Mouse (Mus musculus): ENCODE results near the gene Prdm2. TPM values are rescaled to one million over a fixed set of nuclear protein-coding genes. Genes with fewer than 3 reads are reported as not detected.

The Prdm2 gene
- polyA plus RNA-seq, 1 experiment from 2014 or later: 10.4 TPM

DNA sequence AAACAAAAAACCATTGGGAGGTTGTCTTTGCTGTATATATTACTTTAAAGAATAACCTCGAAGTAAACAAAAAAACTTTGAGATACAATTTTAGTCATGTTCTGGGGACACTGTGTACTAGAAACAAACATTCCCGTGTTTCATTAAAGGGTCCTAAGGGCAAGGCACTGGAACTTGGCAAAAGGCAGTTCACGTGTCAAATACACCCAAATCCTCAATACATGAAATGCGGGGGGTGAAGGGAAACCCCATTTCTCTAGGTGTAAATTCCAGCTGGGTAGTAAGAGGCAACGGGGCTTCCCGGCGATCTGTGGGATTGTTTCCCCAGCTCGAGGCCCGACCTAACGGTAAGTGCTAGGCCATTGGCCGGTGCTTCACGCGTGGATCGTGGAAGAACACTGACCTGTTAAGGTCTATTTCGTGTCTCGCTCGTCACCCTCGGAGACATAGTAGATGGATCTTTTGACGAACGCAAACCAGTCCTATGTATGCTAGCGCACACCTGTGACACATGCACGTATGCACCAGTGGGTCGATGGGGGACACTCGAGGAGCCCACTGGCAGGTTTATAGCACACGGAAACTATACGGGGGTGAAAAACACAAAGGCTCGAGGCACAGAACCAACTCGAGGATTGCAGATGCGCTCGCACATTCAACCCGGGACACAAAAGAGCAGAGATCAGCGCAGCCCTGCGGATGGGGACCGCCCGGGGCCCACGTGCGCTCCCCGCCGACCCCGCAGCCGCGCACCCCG lies 1.0 kb downstream of the Prdm2 start:
- Histone ChIP-seq H3K27me3 (replicated peaks) (no peaks in the 10 kb centered on the region), H3K9ac (peak overlapping the region; percentile 88), H3K9me3 (replicated peaks) (no peaks in the 10 kb centered on the region), H3K4me3 (peak overlapping the region; percentile 77), H3K27ac (ENCODE audit: poor library complexity, severe bottlenecking) (no peak overlapping the region; the same call in 1 of the 2 replicates), H3K4me1 (replicated peaks) (peaks cover 5% of the 10 kb centered on the region), H3K36me3 (no peaks in the 10 kb centered on the region), H3K4me2 (peak overlapping the region; percentile 75)
- 10% methylated on average over 43 of the region's 43 CpGs for WGBS
- peak; percentile 56 for ATAC-seq (ENCODE audit: insufficient number of reproducible peaks, low FRiP score)

DNA sequence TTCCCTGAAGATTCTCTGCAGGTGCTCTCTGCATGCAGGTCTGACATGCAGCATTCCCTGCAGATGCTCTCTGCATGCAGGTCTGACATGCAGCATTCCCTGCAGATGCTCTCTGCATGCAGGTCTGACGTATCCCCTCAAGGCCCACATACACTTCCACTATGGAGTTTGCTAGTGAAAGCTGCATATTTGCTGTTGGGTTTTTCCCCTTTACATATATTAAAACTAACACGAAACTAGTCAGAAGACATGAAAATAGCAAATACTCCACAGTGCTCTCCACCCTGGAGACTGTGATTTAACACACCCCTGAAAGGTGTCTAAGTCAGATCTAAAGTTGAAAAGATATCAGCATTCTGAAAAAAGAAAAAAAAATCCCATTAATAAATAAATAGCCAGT lies 2.8 kb downstream of the Prdm2 start:
- Histone ChIP-seq H3K27ac (ENCODE audit: poor library complexity, severe bottlenecking) (no peak overlapping the region), H3K4me2 (no peak overlapping the region), H3K36me3 (no peaks in the 10 kb centered on the region), H3K4me1 (replicated peaks) (peaks cover 5% of the 10 kb centered on the region), H3K4me3 (no peak overlapping the region), H3K27me3 (replicated peaks) (no peaks in the 10 kb centered on the region), H3K9ac (no peak overlapping the region), H3K9me3 (replicated peaks) (no peaks in the 10 kb centered on the region)
- ATAC-seq (ENCODE audit: insufficient number of reproducible peaks, low FRiP score): no peak
- WGBS: 82% methylated on average over 2 of the region's 2 CpGs

DNA sequence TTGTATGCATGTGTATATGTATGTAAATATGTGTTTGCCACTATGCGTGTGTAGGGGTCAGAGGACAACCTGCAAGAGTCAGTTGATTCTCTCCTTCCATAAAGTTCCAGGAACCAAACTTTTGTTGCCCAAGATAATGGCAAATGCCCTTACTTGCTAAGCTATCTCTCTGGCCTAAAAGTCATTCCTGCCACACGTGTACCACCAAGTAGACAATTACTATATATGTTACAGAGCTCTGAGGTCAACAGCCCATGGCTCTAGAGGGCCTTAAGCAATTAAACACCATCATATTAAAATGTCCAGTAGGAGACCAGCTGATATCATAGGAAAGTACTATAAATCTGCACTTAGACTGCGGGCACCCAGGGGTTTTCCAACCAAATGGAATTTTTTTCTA lies 10.1 kb downstream of the Prdm2 start:
- Histone ChIP-seq H3K36me3 (no peaks in the 10 kb centered on the region), H3K4me1 (replicated peaks) (peaks cover 9% of the 10 kb centered on the region), H3K27me3 (replicated peaks) (no peaks in the 10 kb centered on the region), H3K9me3 (replicated peaks) (no peaks in the 10 kb centered on the region), H3K27ac (ENCODE audit: poor library complexity, severe bottlenecking) (no peak overlapping the region), H3K9ac (no peak overlapping the region), H3K4me2 (no peak overlapping the region), H3K4me3 (no peak overlapping the region)
- no peak for ATAC-seq (ENCODE audit: insufficient number of reproducible peaks, low FRiP score)
- WGBS: 79% methylated on average over 3 of the region's 3 CpGs

DNA sequence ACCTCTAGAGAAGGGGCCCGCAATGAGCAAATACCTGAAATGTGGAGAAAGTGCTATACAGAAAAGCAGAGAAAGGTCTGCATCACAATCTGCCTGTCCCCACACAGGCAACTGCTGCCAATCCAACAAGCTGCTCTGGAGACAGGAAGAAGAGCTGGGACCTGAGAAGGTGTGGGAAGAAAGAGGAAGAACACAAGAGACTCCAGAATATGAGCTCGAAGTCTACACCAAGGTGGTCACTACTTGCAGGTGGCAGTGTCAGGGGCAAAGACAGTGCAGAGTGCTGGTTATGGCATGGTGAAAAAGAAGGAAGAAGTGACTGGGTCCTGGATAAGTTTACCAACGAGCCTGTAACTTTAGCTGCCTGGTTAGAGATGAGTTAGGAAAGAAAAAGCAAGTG lies 14.4 kb downstream of the Prdm2 start:
- Histone ChIP-seq H3K4me1 (replicated peaks) (peaks cover 9% of the 10 kb centered on the region), H3K9me3 (replicated peaks) (no peaks in the 10 kb centered on the region), H3K36me3 (no peaks in the 10 kb centered on the region), H3K9ac (no peak overlapping the region), H3K27me3 (replicated peaks) (no peaks in the 10 kb centered on the region), H3K27ac (ENCODE audit: poor library complexity, severe bottlenecking) (no peak overlapping the region), H3K4me2 (no peak overlapping the region), H3K4me3 (no peak overlapping the region)
- no peak for ATAC-seq (ENCODE audit: insufficient number of reproducible peaks, low FRiP score)
- 77% methylated on average over 3 of the region's 3 CpGs for WGBS

DNA sequence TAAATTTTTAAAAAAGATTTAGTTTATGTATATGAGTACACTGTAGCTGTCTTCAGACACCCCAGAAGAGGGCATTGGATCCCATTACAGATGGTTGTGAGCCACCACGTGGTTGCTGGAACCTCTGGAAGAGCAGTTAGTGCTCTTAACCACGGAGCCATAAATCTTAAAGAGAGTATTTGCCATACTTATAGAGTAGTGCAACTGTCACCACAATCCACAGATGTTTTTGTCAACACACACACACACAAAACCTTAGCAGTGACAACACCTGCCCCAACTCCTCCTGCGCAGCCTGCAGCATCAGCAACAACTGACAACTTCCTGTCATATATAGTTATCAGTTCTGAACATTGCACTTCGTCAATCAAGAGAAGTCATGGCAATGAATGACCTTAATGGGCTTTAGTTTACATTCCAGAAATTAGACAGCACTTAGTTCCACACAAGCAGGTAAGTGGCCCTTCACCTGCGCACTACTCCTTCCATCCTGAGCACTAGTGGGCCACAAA lies 14.9 kb downstream of the Prdm2 start:
- Histone ChIP-seq H3K4me2 (no peak overlapping the region), H3K9me3 (replicated peaks) (no peaks in the 10 kb centered on the region), H3K36me3 (no peaks in the 10 kb centered on the region), H3K9ac (no peak overlapping the region), H3K4me3 (no peak overlapping the region), H3K4me1 (replicated peaks) (peaks cover 9% of the 10 kb centered on the region), H3K27ac (ENCODE audit: poor library complexity, severe bottlenecking) (no peak overlapping the region), H3K27me3 (replicated peaks) (no peaks in the 10 kb centered on the region)
- no peak for ATAC-seq (ENCODE audit: insufficient number of reproducible peaks, low FRiP score)
- WGBS: 79% methylated on average over 5 of the region's 5 CpGs

DNA sequence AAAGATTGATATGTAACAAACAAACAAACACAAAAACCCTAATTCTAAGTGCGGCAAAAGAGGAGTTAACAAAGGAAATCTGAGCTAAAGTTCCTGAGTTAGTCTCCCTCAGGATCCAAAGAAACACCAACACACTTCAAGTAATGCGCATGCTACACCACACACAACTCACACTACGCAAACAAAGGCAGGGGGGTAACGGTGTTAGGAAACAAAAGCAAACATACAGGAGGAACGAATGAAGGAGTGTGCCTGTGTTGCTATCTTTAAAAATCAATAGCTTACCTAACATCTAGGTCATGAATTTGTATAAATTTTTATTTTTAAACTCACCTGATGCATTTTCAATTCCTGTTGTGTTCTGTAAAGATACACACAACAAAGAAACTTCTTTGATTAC lies 18.5 kb downstream of the Prdm2 start:
- 82% methylated on average over 5 of the region's 5 CpGs for WGBS
- ATAC-seq (ENCODE audit: insufficient number of reproducible peaks, low FRiP score): no peak

DNA sequence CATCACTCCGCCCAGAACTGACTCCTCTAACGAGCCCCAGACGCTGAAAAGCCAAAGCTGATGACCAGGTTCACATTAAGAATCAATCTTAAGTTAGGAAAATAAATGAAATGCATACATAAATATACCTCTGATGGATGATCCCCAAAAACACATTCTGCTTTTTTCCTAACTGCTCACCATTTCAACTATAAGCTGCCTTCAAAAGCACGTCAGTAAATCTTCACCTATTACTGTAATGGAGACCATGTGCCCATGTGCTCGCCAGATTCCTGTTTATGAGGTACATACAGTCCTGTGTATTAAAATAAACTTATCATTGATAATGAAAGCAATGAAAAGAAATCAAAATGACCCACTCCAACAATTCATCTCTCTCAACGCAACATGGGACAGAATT lies 19.6 kb downstream of the Prdm2 start:
- Histone ChIP-seq H3K36me3 (no peaks in the 10 kb centered on the region), H3K4me1 (replicated peaks) (peaks cover 8% of the 10 kb centered on the region), H3K4me3 (no peak overlapping the region), H3K27ac (ENCODE audit: poor library complexity, severe bottlenecking) (no peak overlapping the region), H3K27me3 (replicated peaks) (no peaks in the 10 kb centered on the region), H3K4me2 (no peak overlapping the region), H3K9me3 (replicated peaks) (no peaks in the 10 kb centered on the region), H3K9ac (no peak overlapping the region)
- no peak for ATAC-seq (ENCODE audit: insufficient number of reproducible peaks, low FRiP score)
- 79% methylated on average over 6 of the region's 6 CpGs for WGBS

More for the DNA sequence above, 18.5 kb downstream of the Prdm2 start:
- Histone ChIP-seq H3K4me2 (no peak overlapping the region), H3K36me3 (no peaks in the 10 kb centered on the region), H3K9me3 (replicated peaks) (no peaks in the 10 kb centered on the region), H3K27ac (ENCODE audit: poor library complexity, severe bottlenecking) (no peak overlapping the region), H3K9ac (no peak overlapping the region), H3K4me1 (replicated peaks) (peaks cover 4% of the 10 kb centered on the region; the same call in 1 of the 2 replicates), H3K27me3 (replicated peaks) (no peaks in the 10 kb centered on the region), H3K4me3 (no peak overlapping the region)

DNA sequence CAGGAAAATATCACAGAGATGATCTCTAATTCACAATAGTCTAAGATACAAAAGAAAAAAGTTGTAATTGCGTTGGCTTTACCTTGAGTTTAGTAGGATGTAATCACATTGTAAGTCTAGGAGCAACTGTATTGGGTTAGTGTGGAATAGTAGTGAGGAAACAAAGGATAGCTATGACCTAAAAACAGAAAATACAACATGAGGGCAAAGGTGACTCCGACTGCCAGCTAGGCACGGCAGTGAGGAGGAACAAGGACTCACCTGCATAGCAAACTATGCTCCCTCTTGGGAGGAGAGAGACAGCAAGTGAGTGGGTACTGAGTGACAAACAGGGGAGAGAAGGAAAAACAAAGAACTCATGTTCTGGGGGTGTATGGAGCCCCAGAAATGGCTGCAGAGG lies 21.0 kb downstream of the Prdm2 start:
- 81% methylated on average over 3 of the region's 3 CpGs for WGBS
- no peaks in the 10 kb centered on the region for H3K36me3 ChIP-seq
- no peak overlapping the region for H3K4me2 ChIP-seq

DNA sequence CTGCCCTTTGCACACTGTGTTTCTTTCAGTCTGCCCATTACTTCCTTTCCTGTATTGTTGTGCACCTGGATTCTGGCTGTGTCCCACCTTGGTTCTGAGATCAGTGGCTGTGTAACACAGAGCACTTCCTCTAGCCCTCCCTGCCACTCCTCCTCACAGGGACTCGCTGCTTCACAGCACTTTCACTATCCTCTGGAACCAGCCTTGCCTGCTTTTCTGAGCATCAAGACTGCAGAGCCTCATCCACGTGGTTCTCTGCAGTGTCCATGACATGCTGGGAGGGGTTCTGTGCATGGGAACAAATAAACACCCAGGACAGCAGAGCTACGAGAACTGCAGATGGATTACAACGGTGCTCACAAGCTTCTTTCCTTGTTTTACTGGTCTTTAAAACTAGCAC lies 22.1 kb downstream of the Prdm2 start:
- Histone ChIP-seq H3K4me2 (no peak overlapping the region), H3K9me3 (replicated peaks) (no peaks in the 10 kb centered on the region), H3K36me3 (no peaks in the 10 kb centered on the region), H3K4me1 (replicated peaks) (peaks cover 22% of the 10 kb centered on the region), H3K4me3 (no peak overlapping the region), H3K27me3 (replicated peaks) (no peaks in the 10 kb centered on the region), H3K27ac (ENCODE audit: poor library complexity, severe bottlenecking) (no peak overlapping the region), H3K9ac (no peak overlapping the region)
- ATAC-seq (ENCODE audit: insufficient number of reproducible peaks, low FRiP score): no peak
- WGBS: 61% methylated on average over 4 of the region's 4 CpGs

More for the DNA sequence above, 21.0 kb downstream of the Prdm2 start:
- Histone ChIP-seq H3K4me1 (replicated peaks) (peaks cover 16% of the 10 kb centered on the region), H3K27ac (ENCODE audit: poor library complexity, severe bottlenecking) (no peak overlapping the region), H3K9me3 (replicated peaks) (no peaks in the 10 kb centered on the region), H3K9ac (no peak overlapping the region), H3K27me3 (replicated peaks) (no peaks in the 10 kb centered on the region), H3K4me3 (no peak overlapping the region)
- no peak for ATAC-seq (ENCODE audit: insufficient number of reproducible peaks, low FRiP score)

DNA sequence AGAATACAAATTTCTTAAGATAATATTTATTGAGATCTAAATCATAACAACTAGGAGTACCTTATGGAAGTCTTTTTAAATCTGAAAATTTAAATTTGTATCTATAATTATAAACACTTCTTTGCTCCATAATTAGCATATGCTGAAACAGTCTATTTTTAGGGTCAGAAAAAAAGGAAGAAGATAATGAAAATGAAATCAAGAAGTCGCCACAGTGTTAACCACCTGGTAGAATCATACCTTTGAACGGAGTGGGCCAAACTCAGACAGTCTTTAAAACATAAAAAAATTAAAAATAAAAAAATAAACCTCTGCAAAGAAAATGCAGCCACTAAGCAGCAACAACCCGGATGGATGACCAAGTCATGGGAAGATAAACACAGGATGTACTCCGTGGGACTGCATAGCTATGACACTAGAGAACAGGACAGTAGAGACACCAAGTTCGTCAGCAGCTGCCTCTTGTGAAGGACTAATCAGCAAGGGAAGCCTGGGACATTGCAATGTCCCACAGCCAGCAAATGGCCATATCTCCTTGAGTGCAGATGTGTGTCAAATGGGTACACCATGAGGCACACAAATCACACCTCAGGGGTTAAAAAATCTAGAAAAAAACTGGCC lies 24.1 kb downstream of the Prdm2 start:
- H3K4me3 ChIP-seq: no peak overlapping the region
- no peak overlapping the region for H3K4me2 ChIP-seq
- no peaks in the 10 kb centered on the region for H3K27me3 ChIP-seq (replicated peaks)
- peaks cover 24% of the 10 kb centered on the region for H3K4me1 ChIP-seq (replicated peaks)
- WGBS: 65% methylated on average over 5 of the region's 5 CpGs
- ATAC-seq (ENCODE audit: insufficient number of reproducible peaks, low FRiP score): no peak
- no peaks in the 10 kb centered on the region for H3K9me3 ChIP-seq (replicated peaks)
- H3K36me3 ChIP-seq: no peaks in the 10 kb centered on the region
- no peak overlapping the region for H3K9ac ChIP-seq
- H3K27ac ChIP-seq (ENCODE audit: poor library complexity, severe bottlenecking): no peak overlapping the region

DNA sequence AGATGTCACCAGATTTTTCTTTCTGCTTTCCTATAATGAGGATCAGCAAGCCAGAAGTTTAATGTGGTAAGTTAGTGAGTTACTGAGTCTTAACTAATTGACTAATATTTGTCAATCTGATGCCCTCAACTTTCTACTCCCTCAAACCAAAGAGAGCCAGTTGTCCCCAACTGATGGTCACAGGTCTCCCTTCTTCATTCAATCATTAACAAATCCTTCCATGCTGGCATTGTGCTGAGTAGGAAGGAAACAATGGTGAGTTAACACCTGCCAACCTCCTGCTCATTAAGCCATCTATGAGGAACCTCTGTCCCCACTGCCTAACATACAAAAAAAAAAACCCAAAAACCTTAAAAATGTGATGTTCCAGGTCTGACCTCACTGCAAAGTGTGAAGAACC lies 26.7 kb downstream of the Prdm2 start:
- Histone ChIP-seq H3K9me3 (replicated peaks) (no peaks in the 10 kb centered on the region), H3K27ac (ENCODE audit: poor library complexity, severe bottlenecking) (no peak overlapping the region), H3K36me3 (no peaks in the 10 kb centered on the region), H3K4me1 (replicated peaks) (peaks cover 24% of the 10 kb centered on the region), H3K4me3 (no peak overlapping the region), H3K27me3 (replicated peaks) (no peaks in the 10 kb centered on the region), H3K4me2 (no peak overlapping the region), H3K9ac (no peak overlapping the region)
- ATAC-seq (ENCODE audit: insufficient number of reproducible peaks, low FRiP score): no peak
